Comparison of ENCODE assay signal across 14 mouse cellular contexts in genomic region chr2:72507855-72508635, GRCm38 (mm10). TPM values are rescaled to one million over a fixed set of nuclear protein-coding genes. Genes with fewer than 3 reads are reported as not detected.
DNase-seq lines count a peak whose midpoint lies in the region; ATAC-seq and TF ChIP-seq lines count a peak whose summit lies in the region.
"Had no signal": no experiment of that assay in that cellular context is flagged by ENCODE, and none has a peak within 500 bp of the region (broad histone marks: within the 10 kb centered on the region; RNA-seq: fewer than 3 reads in every experiment).

No protein-coding gene starts in this region.

- WGBS in lung, embryonic 14.5 days: 24% methylated on average over 18 of the region's 18 CpGs
- WGBS in forebrain, embryonic 11.5 days: 51% methylated on average over 18 of the region's 18 CpGs
- WGBS in hindbrain, embryonic 16.5 days: 34% methylated on average over 18 of the region's 18 CpGs

- no peaks in the 10 kb centered on the region for H3K9me3 ChIP-seq in lung, embryonic 14.5 days (ENCODE audit: low read depth, low read length)
- no peaks in the 10 kb centered on the region for H3K9me3 ChIP-seq in forebrain, embryonic 11.5 days (ENCODE audit: control insufficient read depth, low read length)
- no peaks in the 10 kb centered on the region for H3K9me3 ChIP-seq in hindbrain, embryonic 16.5 days (ENCODE audit: control insufficient read depth, low read length)
- H3K9me3 ChIP-seq: G1E; limb, embryonic 15.5 days had no signal

- no peaks in the 10 kb centered on the region for H3K36me3 ChIP-seq in lung, embryonic 14.5 days (ENCODE audit: insufficient read depth)
- no peaks in the 10 kb centered on the region for H3K36me3 ChIP-seq in forebrain, embryonic 11.5 days (ENCODE audit: control insufficient read depth, insufficient read depth, low read length)
- H3K36me3 ChIP-seq in hindbrain, embryonic 16.5 days (ENCODE audit: control insufficient read depth, insufficient read depth, low read length): no peaks in the 10 kb centered on the region
- H3K36me3 ChIP-seq: G1E; limb, embryonic 15.5 days had no signal

- no peak overlapping the region for H3K9ac ChIP-seq in lung, embryonic 14.5 days
- H3K9ac ChIP-seq in forebrain, embryonic 11.5 days (ENCODE audit: low read length): no peak overlapping the region
- no peak overlapping the region for H3K9ac ChIP-seq in hindbrain, embryonic 16.5 days (ENCODE audit: low read depth, low read length)
- H3K9ac ChIP-seq: limb, embryonic 15.5 days had no signal

- H3K27me3 ChIP-seq in lung, embryonic 14.5 days (ENCODE audit: insufficient read depth, low read length): no peaks in the 10 kb centered on the region
- H3K27me3 ChIP-seq in forebrain, embryonic 11.5 days (ENCODE audit: control insufficient read depth, insufficient read depth, low read length): no peaks in the 10 kb centered on the region; the same call in 1 of the 2 replicates
- H3K27me3 ChIP-seq in hindbrain, embryonic 16.5 days (replicated peaks; ENCODE audit: control insufficient read depth, insufficient read depth, low read length): peaks cover 3% of the 10 kb centered on the region; the same call in 1 of the 2 replicates
- H3K27me3 ChIP-seq: limb, embryonic 15.5 days had no signal

- no peak overlapping the region for H3K27ac ChIP-seq in lung, embryonic 14.5 days (ENCODE audit: low read depth)
- no peak overlapping the region for H3K27ac ChIP-seq in forebrain, embryonic 11.5 days (ENCODE audit: low read depth, low read length)
- H3K27ac ChIP-seq in hindbrain, embryonic 16.5 days (ENCODE audit: low read depth, low read length): no peak overlapping the region
- H3K27ac ChIP-seq: limb, embryonic 15.5 days had no signal

- no peaks in the 10 kb centered on the region for H3K4me1 ChIP-seq in lung, embryonic 14.5 days (ENCODE audit: insufficient read depth)
- H3K4me1 ChIP-seq in forebrain, embryonic 11.5 days (replicated peaks; ENCODE audit: control insufficient read depth, insufficient read depth, low read length): peaks cover 3% of the 10 kb centered on the region; the same call in 1 of the 2 replicates
- no peaks in the 10 kb centered on the region for H3K4me1 ChIP-seq in hindbrain, embryonic 16.5 days (ENCODE audit: control insufficient read depth, insufficient read depth, low read depth, low read length)
- H3K4me1 ChIP-seq: limb, embryonic 15.5 days had no signal

- peak overlapping the region; percentile 15 for H3K4me2 ChIP-seq in lung, embryonic 14.5 days
- 0 out of 2 replicates have a peak overlapping the region, but pooled peaks have one; percentile 6 for H3K4me2 ChIP-seq in forebrain, embryonic 11.5 days (ENCODE audit: low read depth, low read length, severe bottlenecking)
- peak overlapping the region; percentile 29 for H3K4me2 ChIP-seq in hindbrain, embryonic 16.5 days (ENCODE audit: low read length)
- H3K4me2 ChIP-seq: limb, embryonic 15.5 days had no signal

- no peak for TF ChIP-seq CTCF in lung, embryonic 14.5 days (IDR thresholded peaks at IDR 0.05; ENCODE audit: low read depth)

- no peak for ATAC-seq in lung, embryonic 14.5 days (ENCODE audit: insufficient read depth)
- no peak for ATAC-seq in forebrain, embryonic 11.5 days (replicated peaks; ENCODE audit: low FRiP score)
- no peak for ATAC-seq in hindbrain, embryonic 16.5 days
- ATAC-seq in activated CD4-positive, CD25-positive, alpha-beta regulatory T cell, adult 4 months: no peak
- ATAC-seq in granulocyte monocyte progenitor cell, adult 5-6 weeks (replicated peaks; ENCODE audit: poor library complexity, severe bottlenecking): no peak

- no peak overlapping the region for H3K4me3 ChIP-seq in lung, embryonic 14.5 days (ENCODE audit: low read depth, low read length)
- H3K4me3 ChIP-seq in forebrain, embryonic 11.5 days (ENCODE audit: low read depth, low read length): no peak overlapping the region
- H3K4me3 ChIP-seq in hindbrain, embryonic 16.5 days (ENCODE audit: low read length): no peak overlapping the region
- H3K4me3 ChIP-seq: limb, embryonic 15.5 days had no signal

- DNase-seq in lung, embryonic 14.5 days: no peak
- no peak for DNase-seq in lung, postnatal 25 days (ENCODE audit: low spot score)
- DNase-seq in R1 (ENCODE audit: low read depth, low spot score): peak; percentile 59
- DNase-seq in forebrain, embryonic 11.5 days (ENCODE audit: low spot score): no peak
- DNase-seq: adrenal gland, adult 8-10 months; gastrocnemius, postnatal 14 days; kidney, adult 9 months; lung, postnatal 4 days; thymus, postnatal 25 days had no signal

RNA-seq across cellular contexts. Expression of gene Cdca7, which starts 32.1 kb away (rescaled TPM):
- 180 and 188 TPM in 2 replicates for polyA plus RNA-seq in lung, embryonic 14.5 days (2014; fragmentation: Nextera tagmentation; extraction: Ambion mirVana)
- 255 and 266 TPM in 2 replicates for polyA plus RNA-seq in forebrain, embryonic 11.5 days (2014; fragmentation: Nextera tagmentation; extraction: Ambion mirVana)
- 17.3 and 22.1 TPM in 2 replicates for polyA plus RNA-seq in hindbrain, embryonic 16.5 days (2015; fragmentation: Nextera tagmentation; extraction: Ambion mirVana)
- polyA plus RNA-seq in activated CD4-positive, CD25-positive, alpha-beta regulatory T cell, adult 4 months (2017; shearing (Covaris generic)): 10 to 100 TPM; 31.9 to 53.0 TPM
- total RNA-seq in granulocyte monocyte progenitor cell, adult 5-6 weeks (2014; fragmentation: Nextera tagmentation): 231 and 236 TPM in 2 replicates
- total RNA-seq in granulocyte monocyte progenitor cell, adult 5-6 weeks (2017): 240 and 269 TPM in 2 replicates
